Mouse (Mus musculus) embryonic facial prominence, embryonic 12.5 days (tissue): ENCODE measurements at regions not wholly inside any gene's neighbourhood (a gene's known extent, or its start where the extent isn't known, plus 50 kb on each side); places are given as distances from the start of the nearest gene placed in this dataset.

Experiments
- ATAC-seq: fragments of 200-750 bp; cut with Nextera tagmentation; 2 replicates; pipeline ENCODE4 v1.8.0; 2017; ENCODE audit not compliant: insufficient number of reproducible peaks, insufficient read depth, low FRiP score, low TSS enrichment
- H3K27ac ChIP-seq: fragments of 300-500 bp; sonication (generic); 2 replicates; pipeline ENCODE4 v1.5.1; 2016; ENCODE audit warnings: mild to moderate bottlenecking
- H3K27me3 ChIP-seq: fragments of 300-500 bp; sonication (generic); 2 replicates; pipeline ENCODE4 v1.6.1; 2016; ENCODE audit warnings: mild to moderate bottlenecking, moderate library complexity
- H3K36me3 ChIP-seq: fragments of 300-500 bp; sonication (generic); 2 replicates; pipeline ENCODE4 v1.6.1; 2016; ENCODE audit warnings: mild to moderate bottlenecking
- H3K4me1 ChIP-seq: fragments of 300-500 bp; sonication (generic); 2 replicates; pipeline ENCODE4 v1.6.1; 2016
- H3K4me2 ChIP-seq: fragments of 300-500 bp; sonication (generic); replicated peaks from 2 replicates; pipeline ENCODE4 v1.6.1; 2016; ENCODE audit warnings: mild to moderate bottlenecking, moderate library complexity
- H3K4me3 ChIP-seq: fragments of 300-500 bp; sonication (generic); 2 replicates; pipeline ENCODE4 v1.5.1; 2016; ENCODE audit warnings: mild to moderate bottlenecking
- H3K9ac ChIP-seq: fragments of 300-500 bp; sonication (generic); 2 replicates; pipeline ENCODE4 v1.6.1; 2016; ENCODE audit warnings: mild to moderate bottlenecking, moderate library complexity
- H3K9me3 ChIP-seq: fragments of 300-500 bp; sonication (generic); 2 replicates; pipeline ENCODE4 v1.6.1; 2016; ENCODE audit warnings: mild to moderate bottlenecking, moderate library complexity
- WGBS: fragments of 180-500 bp; shearing (Covaris S2); methylation state at CpG from one replicate; pipeline ENCODE4 v1.1.7; 2016; 5-methylcytosine and 5-hydroxymethylcytosine counted together

DNA sequence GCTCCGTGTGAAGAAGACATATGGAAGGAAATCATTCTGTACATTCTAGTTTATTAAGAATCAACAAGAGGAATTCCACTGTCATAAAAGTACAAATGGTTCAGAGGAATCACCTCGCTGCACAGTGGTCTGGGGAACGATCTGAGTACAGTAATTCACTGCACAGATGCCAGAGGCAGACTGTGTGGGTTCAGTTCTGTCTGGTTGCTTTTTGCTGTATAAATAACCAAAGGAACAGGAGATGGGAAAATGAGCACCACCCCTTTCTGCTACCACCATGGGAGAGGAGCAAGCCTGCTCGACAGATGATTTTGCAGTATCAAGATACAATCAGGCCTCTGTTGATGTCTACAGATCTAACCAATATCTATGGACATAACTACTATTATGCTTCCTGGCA is 322.1 kb upstream of the Slco3a1 start:
- Histone ChIP-seq H3K9me3 (no peaks in the 10 kb centered on the region), H3K9ac (no peak overlapping the region), H3K4me3 (no peak overlapping the region), H3K36me3 (no peaks in the 10 kb centered on the region), H3K4me1 (no peaks in the 10 kb centered on the region), H3K27me3 (no peaks in the 10 kb centered on the region), H3K4me2 (no peak overlapping the region), H3K27ac (no peak overlapping the region)
- WGBS = 53% methylated on average over 4 of the region's 4 CpGs
- ATAC-seq = no peak

DNA sequence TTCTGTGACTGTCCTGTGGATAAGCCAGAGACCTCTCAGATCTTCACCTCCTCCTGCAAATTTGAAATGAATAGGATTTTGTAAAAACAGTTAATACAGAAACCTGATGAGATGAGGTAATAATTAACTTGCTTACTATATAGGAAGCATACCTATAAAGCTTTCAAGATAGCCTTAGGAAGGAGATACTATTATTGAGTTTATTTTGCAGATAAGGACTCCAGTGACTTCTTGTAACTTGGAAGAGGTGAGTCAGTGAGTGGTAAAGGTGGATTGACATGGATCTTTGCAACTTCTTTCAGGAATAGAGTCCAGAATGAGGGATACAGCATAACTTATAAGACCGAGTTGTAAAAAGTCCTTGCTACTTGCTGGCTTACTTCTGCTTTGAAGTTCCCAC is 315.7 kb upstream of the Slco3a1 start:
- Histone ChIP-seq H3K9me3 (no peaks in the 10 kb centered on the region), H3K36me3 (no peaks in the 10 kb centered on the region), H3K4me1 (no peaks in the 10 kb centered on the region), H3K4me3 (no peak overlapping the region), H3K27ac (no peak overlapping the region), H3K4me2 (no peak overlapping the region), H3K27me3 (no peaks in the 10 kb centered on the region), H3K9ac (no peak overlapping the region)
- WGBS = 88% methylated on average over 1 of the region's 1 CpGs
- no peak for ATAC-seq

DNA sequence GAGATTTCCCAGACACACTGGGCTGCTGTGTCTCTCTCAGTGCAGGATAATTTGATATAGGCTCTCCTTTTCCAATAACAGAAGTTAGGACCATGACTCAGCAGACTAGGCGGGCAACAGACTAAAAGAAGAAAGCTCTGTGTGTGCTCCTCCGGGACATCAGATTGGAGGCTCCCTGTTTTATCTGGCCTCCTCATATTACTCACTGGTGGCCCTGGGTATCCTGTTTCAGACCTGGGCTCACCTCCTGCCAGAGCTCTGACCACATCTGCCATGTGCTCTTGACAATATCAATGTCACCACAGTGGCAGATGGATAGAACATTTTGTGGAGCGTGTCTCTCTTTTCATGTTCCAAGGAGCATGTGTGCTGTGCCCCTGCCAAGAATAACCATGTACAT is 308.1 kb upstream of the Slco3a1 start:
- Histone ChIP-seq H3K27ac (0 out of 2 replicates have a peak overlapping the region, but pooled peaks have one; percentile 50), H3K4me2 (no peak overlapping the region), H3K4me3 (no peak overlapping the region), H3K9ac (no peak overlapping the region), H3K4me1 (peaks cover 6% of the 10 kb centered on the region; the same call in 1 of the 2 replicates), H3K36me3 (no peaks in the 10 kb centered on the region), H3K27me3 (no peaks in the 10 kb centered on the region), H3K9me3 (no peaks in the 10 kb centered on the region)
- peak; percentile 91 for ATAC-seq
- WGBS = 13% methylated on average over 3 of the region's 3 CpGs

DNA sequence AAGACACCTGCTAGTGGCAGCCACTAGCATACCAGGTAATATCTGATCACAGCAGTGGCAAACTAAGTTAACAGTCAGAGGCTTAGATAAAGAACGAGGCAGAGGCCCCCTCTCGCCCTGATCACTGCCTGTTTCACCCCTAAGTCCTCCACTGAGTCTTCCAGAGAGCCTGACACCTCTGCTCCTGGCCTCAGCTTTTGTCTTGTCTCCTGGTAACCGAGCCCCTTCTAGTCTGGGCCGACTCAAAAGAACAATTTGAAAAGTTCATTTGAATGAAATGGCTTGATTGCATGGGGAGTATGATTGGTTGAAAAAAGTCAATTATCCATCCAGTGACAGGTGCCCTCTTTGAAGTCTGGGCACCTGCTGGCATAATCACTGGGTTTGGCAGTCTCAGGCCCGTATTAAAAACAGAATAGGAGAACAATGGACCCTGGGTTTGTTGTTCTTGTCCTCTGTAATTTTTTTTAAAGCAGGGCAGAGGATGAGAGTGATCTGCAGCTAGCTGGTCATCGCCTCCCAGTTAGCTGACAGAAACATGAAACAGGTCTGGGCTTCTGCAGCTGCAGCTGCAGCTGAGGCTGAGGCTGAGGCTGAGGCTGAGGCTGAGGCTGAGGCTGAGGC is 289.8 kb upstream of the Slco3a1 start:
- H3K4me1 ChIP-seq = peaks cover 4% of the 10 kb centered on the region; the same call in 1 of the 2 replicates
- H3K27ac ChIP-seq = no peak overlapping the region
- ATAC-seq = no peak
- no peak overlapping the region for H3K4me3 ChIP-seq
- 20% methylated on average over 6 of the region's 6 CpGs for WGBS
- no peak overlapping the region for H3K4me2 ChIP-seq
- H3K27me3 ChIP-seq = no peaks in the 10 kb centered on the region
- no peaks in the 10 kb centered on the region for H3K36me3 ChIP-seq
- no peak overlapping the region for H3K9ac ChIP-seq
- no peaks in the 10 kb centered on the region for H3K9me3 ChIP-seq

DNA sequence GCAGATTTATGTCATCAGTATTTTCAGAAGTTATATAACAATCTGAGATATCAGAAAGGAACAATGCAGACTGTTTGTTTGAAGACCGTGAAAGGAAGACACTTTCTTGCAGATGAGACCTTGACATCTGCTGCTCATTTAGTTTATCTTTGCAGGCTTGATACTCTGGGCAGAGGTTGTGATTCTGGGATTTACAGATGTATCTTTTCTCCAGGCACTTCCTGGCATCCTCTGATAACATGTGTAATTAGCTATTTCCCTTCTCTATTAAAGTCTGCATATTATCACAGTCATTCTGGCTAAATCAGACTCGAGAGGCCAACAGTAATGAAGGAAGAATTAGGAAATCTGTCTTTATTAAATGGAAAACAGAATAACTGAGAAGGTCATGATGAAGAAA is 268.7 kb upstream of the Slco3a1 start:
- no peak overlapping the region for H3K27ac ChIP-seq
- WGBS = 53% methylated on average over 2 of the region's 2 CpGs
- H3K4me1 ChIP-seq = no peaks in the 10 kb centered on the region
- H3K36me3 ChIP-seq = no peaks in the 10 kb centered on the region
- no peaks in the 10 kb centered on the region for H3K9me3 ChIP-seq
- H3K4me3 ChIP-seq = no peak overlapping the region
- no peak overlapping the region for H3K9ac ChIP-seq
- ATAC-seq = no peak
- H3K4me2 ChIP-seq = no peak overlapping the region
- H3K27me3 ChIP-seq = no peaks in the 10 kb centered on the region

DNA sequence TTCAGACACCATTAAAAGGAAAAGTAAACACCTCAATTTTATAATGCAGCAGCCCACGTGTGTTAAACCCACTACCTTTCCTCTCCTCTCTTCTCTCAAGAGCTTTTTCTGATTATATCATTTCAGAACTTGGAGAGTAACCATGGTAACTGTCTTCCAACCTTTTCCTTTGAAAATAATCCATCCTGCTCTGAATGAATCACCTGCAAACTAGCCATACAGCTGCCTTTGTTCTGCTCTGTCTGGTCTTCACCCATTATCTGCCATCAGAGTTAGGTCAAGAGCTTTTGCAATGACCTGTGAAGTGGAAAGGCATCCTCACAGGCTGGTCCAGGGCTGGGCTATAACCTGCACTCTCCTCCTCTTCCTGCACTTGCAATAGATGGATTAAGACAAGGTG is 238.7 kb upstream of the Slco3a1 start:
- H3K4me1 ChIP-seq = no peaks in the 10 kb centered on the region
- H3K36me3 ChIP-seq = no peaks in the 10 kb centered on the region
- no peaks in the 10 kb centered on the region for H3K9me3 ChIP-seq
- 40% methylated on average over 1 of the region's 1 CpGs for WGBS
- H3K27me3 ChIP-seq = no peaks in the 10 kb centered on the region
- no peak overlapping the region for H3K9ac ChIP-seq
- H3K4me2 ChIP-seq = no peak overlapping the region
- H3K27ac ChIP-seq = no peak overlapping the region
- no peak for ATAC-seq
- H3K4me3 ChIP-seq = no peak overlapping the region

DNA sequence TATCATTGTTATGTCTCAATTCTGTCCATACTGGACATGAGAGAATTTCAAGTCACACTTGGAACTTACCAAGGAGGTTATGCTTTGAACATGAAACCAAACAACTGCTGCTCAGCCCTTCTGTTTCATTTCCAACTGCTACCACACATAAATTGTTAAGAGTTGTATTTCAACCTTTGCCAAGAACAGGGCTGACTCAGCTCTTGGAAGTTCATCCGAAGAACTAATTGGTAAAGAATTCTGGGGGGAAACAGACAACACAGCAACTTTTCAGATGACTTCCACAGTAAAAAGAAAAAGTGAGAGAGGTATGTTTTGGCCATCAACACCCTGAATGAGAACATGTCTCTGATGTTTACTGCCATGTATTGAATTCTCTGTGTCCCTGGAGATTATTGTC is 234.1 kb upstream of the Slco3a1 start:
- no peak overlapping the region for H3K4me2 ChIP-seq
- no peak overlapping the region for H3K9ac ChIP-seq
- ATAC-seq = no peak
- whole genome bisulfite sequencing = 81% methylated on average over 1 of the region's 1 CpGs
- H3K27ac ChIP-seq = no peak overlapping the region
- H3K4me3 ChIP-seq = no peak overlapping the region
- H3K4me1 ChIP-seq = no peaks in the 10 kb centered on the region
- H3K36me3 ChIP-seq = no peaks in the 10 kb centered on the region
- H3K9me3 ChIP-seq = no peaks in the 10 kb centered on the region
- H3K27me3 ChIP-seq = no peaks in the 10 kb centered on the region

DNA sequence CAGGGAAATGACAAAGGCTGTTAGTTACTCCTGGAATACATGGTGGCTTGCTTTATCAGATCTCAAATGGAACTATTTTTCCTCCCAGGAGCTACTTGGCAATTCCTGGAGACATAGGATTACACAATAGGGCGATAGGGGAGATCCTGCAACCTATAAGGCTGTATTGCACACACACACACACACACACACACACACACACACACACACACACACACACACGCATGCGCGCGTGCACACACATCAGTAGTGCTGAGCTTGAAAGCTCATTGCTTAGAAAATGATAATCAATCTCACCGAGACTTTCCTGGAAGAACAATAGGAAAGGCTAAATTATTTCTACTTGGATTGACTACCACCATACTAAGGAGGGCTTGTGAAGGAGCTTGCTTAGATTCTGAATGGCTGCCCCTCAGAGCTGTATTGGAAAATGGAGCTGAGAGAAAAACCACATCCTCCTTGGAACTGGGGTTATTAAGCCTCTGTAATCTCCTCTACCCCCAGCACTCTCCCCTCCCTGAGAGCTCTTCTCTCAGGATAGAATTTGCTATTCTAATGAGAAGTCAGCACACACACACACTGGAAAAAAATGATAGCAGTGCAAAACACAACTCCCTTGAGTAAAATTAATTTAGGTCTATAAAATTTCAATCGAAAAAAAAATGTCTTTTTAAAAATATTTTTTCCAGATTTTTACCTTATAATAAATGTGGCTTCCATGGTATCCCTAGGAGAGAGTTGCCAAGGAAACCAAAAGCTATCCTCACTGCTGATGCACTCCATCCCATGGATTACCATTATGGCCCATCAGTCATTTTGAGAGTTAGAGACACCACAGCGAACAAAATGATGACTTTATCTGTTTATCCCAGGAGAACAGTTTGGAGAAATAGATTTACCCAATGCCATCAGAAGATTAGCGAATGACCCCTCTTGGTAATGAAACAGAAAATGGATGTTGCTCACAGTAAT is 217.1 kb upstream of the Slco3a1 start:
- Histone ChIP-seq H3K4me3 (no peak overlapping the region), H3K27ac (no peak overlapping the region), H3K27me3 (no peaks in the 10 kb centered on the region), H3K9me3 (no peaks in the 10 kb centered on the region), H3K36me3 (no peaks in the 10 kb centered on the region), H3K9ac (no peak overlapping the region), H3K4me2 (no peak overlapping the region), H3K4me1 (no peaks in the 10 kb centered on the region)
- no peak for ATAC-seq
- 93% methylated on average over 9 of the region's 9 CpGs for WGBS

DNA sequence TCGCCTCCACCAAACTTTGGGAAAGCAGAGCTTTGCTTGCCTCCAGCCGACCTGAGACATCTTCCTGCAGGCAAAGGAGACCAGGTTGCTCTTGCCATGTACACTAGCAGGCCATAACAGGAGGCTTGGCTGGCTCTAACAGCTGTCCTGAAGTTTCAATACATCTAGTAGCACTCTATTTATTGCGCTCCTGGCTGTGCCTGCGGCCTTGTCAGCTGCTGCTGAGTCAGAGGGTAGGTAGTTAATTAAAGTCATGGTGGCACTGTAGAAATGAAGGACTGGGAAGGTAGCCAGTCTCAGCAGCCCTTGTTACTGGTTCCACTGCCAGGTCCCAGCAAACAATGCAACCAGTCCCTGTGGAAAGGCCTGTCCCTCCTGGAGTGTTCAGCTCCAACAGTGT is 212.0 kb upstream of the Slco3a1 start:
- no peak for ATAC-seq
- no peak overlapping the region for H3K27ac ChIP-seq
- no peak overlapping the region for H3K4me2 ChIP-seq
- no peaks in the 10 kb centered on the region for H3K36me3 ChIP-seq
- H3K4me3 ChIP-seq = no peak overlapping the region
- H3K27me3 ChIP-seq = no peaks in the 10 kb centered on the region
- H3K4me1 ChIP-seq = no peaks in the 10 kb centered on the region
- 90% methylated on average over 4 of the region's 4 CpGs for WGBS
- H3K9me3 ChIP-seq = no peaks in the 10 kb centered on the region
- no peak overlapping the region for H3K9ac ChIP-seq

DNA sequence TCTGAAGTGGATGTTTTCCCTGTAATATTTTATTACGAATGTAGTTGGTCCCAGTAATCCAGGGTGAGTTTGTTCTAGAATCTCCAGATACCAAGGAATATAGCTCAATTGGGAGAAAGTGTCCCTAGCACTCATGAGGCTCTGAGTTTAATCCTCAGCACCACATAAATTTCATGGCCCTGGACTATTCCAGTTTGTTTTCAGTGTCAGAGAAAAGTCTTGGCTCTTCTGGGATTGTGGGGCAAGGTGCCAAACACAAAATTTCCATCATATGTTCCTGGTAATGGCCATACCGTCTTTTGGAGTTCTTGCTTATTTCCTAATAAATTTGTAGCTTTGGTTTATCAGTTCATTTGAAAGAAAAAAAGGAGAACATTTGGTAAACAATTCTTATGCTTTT is 202.9 kb upstream of the Slco3a1 start:
- ATAC-seq = no peak
- WGBS = 85% methylated on average over 2 of the region's 2 CpGs
- no peak overlapping the region for H3K4me2 ChIP-seq
- H3K27ac ChIP-seq = no peak overlapping the region
- no peaks in the 10 kb centered on the region for H3K4me1 ChIP-seq
- H3K9me3 ChIP-seq = no peaks in the 10 kb centered on the region
- H3K4me3 ChIP-seq = no peak overlapping the region
- H3K36me3 ChIP-seq = no peaks in the 10 kb centered on the region
- H3K9ac ChIP-seq = no peak overlapping the region
- no peaks in the 10 kb centered on the region for H3K27me3 ChIP-seq

DNA sequence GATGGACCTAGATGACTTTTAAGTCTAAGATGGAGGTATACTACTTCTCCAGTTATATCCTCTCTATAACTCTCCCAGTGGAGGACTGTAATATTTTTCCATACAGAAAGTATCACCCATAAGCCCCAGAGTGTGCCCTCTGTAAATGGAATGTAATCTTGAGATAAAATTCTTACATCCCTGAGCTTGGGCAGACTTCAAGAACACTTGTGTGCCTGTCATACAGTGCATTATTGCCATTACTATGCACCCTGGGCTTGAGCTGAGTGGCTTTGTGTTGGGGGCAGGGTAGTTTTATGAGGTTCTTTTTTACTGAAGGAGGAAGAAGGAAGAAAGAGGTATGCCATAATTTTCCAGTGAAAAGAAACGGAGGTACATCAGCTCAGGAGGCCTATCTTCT is 193.1 kb upstream of the Slco3a1 start:
- Histone ChIP-seq H3K4me2 (no peak overlapping the region), H3K27ac (no peak overlapping the region), H3K27me3 (no peaks in the 10 kb centered on the region), H3K9ac (no peak overlapping the region), H3K36me3 (no peaks in the 10 kb centered on the region), H3K9me3 (no peaks in the 10 kb centered on the region), H3K4me3 (no peak overlapping the region), H3K4me1 (no peaks in the 10 kb centered on the region)
- WGBS = 62% methylated on average over 1 of the region's 1 CpGs
- ATAC-seq = no peak

DNA sequence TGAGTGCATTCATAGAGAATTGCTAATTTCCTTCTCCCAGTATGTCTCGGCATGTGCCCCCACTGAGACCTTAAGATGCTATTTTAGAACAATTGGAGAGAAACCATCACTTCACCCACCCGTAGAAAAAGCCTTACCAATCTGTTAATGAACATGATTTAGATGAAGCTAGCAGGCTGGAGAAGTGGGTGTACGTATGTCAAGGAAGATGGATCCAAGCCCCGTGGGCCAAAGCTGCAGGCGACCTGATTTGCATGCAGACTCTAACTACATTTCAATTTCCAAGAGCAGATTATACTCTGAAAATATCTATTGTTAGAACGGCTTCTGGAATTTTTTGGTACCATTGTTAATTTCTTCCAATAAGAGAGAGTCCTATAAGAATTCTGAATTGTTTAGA is 180.4 kb upstream of the Slco3a1 start:
- no peaks in the 10 kb centered on the region for H3K27me3 ChIP-seq
- H3K4me1 ChIP-seq = no peaks in the 10 kb centered on the region
- ATAC-seq = no peak
- no peak overlapping the region for H3K27ac ChIP-seq
- H3K36me3 ChIP-seq = no peaks in the 10 kb centered on the region
- no peak overlapping the region for H3K4me2 ChIP-seq
- no peak overlapping the region for H3K9ac ChIP-seq
- no peak overlapping the region for H3K4me3 ChIP-seq
- H3K9me3 ChIP-seq = no peaks in the 10 kb centered on the region
- 86% methylated on average over 6 of the region's 6 CpGs for WGBS
